Mouse (Mus musculus) embryonic facial prominence, embryonic 13.5 days (tissue): Measurements from ENCODE around the gene Hjurp. TPM values are rescaled to one million over a fixed set of nuclear protein-coding genes. Genes with fewer than 3 reads are reported as not detected.

Experiments used
- ATAC-seq: fragments of 200-750 bp; cut with Nextera tagmentation; 2 replicates; pipeline ENCODE4 v1.8.0; 2017; ENCODE audit warnings: low read depth; ENCODE audit not compliant: insufficient number of reproducible peaks, insufficient read depth, low FRiP score, low TSS enrichment
- H3K27ac ChIP-seq: fragments of 300-500 bp; sonication (generic); 2 replicates; pipeline ENCODE4 v1.5.1; 2015; ENCODE audit warnings: moderate library complexity, mild to moderate bottlenecking, inconsistent platforms
- H3K27me3 ChIP-seq: fragments of 300-500 bp; sonication (generic); 2 replicates; pipeline ENCODE4 v1.6.1; 2015; ENCODE audit warnings: mild to moderate bottlenecking, inconsistent platforms
- H3K36me3 ChIP-seq: fragments of 300-500 bp; sonication (generic); 2 replicates; pipeline ENCODE4 v1.6.1; 2015; ENCODE audit warnings: mild to moderate bottlenecking, inconsistent platforms
- H3K4me1 ChIP-seq: fragments of 300-500 bp; sonication (generic); 2 replicates; pipeline ENCODE4 v1.6.1; 2015; ENCODE audit warnings: inconsistent platforms
- H3K4me2 ChIP-seq: fragments of 300-500 bp; sonication (generic); 2 replicates; pipeline ENCODE4 v1.6.1; 2015; ENCODE audit warnings: moderate library complexity, mild to moderate bottlenecking, inconsistent platforms
- H3K4me3 ChIP-seq: fragments of 300-500 bp; sonication (generic); 2 replicates; pipeline ENCODE4 v1.5.1; 2015; ENCODE audit warnings: mild to moderate bottlenecking, inconsistent platforms
- H3K9ac ChIP-seq: fragments of 300-500 bp; sonication (generic); 2 replicates; pipeline ENCODE4 v1.6.1; 2015; ENCODE audit warnings: mild to moderate bottlenecking, inconsistent platforms
- H3K9me3 ChIP-seq: fragments of 300-500 bp; sonication (generic); 2 replicates; pipeline ENCODE4 v1.6.1; 2016; ENCODE audit warnings: inconsistent platforms
- WGBS: fragments of 180-500 bp; shearing (Covaris S2); methylation state at CpG from one replicate; pipeline ENCODE4 v1.1.7; 2015; ENCODE audit warnings: mixed read lengths; 5-methylcytosine and 5-hydroxymethylcytosine counted together
- polyA plus RNA-seq: library from polyadenylated mRNA; unstranded; fragments of >200 nt; fragmentation: Nextera tagmentation; extraction: Ambion mirVana; gene quantifications from 2 replicates; pipeline ENCODE4 v1.2.1, GENCODE M21; 2015

Gene Hjurp
- polyA plus RNA-seq, 1 experiment from 2014 or later, result 198 TPM

DNA sequence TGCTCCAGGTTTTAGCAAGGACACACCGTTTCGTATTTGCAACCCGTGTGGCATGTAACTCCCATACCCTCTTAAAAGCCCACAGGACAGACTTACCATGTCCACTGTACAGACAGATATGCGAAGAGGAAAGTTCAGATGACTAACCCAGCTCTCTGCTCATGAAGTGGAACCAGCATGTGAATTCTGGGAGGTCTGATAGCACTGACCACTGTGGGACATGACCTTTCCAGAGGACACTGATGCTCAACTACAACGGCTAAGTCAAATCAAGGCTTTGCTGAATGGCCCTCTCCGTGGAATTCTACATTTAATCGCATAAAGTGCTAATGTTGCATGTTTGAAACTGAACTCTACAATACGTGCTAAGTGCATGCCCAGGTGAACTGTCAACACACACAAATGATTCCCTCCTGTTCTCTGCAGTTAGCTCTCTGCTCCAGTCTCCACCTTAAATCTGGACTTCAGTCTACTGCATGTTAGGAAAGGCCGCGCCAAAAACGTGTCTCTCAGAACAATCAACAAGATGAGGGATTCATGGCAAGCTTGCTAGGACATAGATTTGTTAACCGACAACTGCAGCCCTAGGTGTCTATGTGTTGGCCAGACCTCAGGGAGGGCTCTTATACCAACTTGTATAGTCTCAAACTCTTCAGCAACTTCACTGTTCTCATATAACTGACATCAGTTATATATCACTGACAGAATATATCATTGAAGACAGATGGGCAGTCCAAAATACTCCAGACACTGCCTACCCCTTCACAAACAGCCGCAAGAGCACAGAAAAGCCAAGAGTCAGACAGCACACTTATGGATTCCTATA lies 1.5 kb downstream of the Hjurp start:
- peaks cover 23% of the 10 kb centered on the region for H3K4me1 ChIP-seq
- H3K27me3 ChIP-seq, result no peaks in the 10 kb centered on the region
- peak overlapping the region; percentile 58 for H3K4me2 ChIP-seq
- H3K36me3 ChIP-seq, result peaks cover 46% of the 10 kb centered on the region
- ATAC-seq, result no peak
- WGBS, result 64% methylated on average over 13 of the region's 13 CpGs
- peak overlapping the region; percentile 50 for H3K4me3 ChIP-seq
- peak overlapping the region; percentile 79 for H3K9ac ChIP-seq
- H3K27ac ChIP-seq, result 0 out of 2 replicates have a peak overlapping the region, but pooled peaks have one; percentile 84
- no peaks in the 10 kb centered on the region for H3K9me3 ChIP-seq

DNA sequence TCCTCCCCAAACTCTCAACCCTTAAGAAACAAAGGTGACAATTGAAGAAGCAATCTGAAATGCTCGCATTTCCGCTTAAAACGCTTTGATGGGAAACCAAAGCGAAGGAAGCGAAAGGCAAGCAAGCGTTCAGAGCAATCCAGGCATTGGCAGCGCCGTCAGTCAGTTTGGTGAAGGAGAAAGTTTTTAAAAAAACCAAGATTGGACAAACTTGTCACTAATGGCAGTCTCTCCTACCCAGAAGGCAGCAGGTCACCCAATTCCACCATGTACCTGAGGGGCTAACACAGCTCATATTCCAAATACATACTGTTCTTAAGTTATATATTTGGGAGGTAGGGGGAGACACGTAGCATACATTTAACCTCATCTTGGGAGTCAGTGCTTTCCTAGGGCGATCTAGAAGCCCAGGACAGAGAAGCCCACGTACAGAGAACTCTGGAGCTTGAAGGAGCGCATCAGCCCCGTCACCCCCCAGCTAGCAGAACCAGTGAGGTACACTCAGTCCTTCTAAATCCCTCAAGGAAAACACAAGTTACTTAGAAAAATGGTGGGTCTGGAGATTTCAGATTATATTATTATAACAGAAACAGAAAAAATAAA lies 2.3 kb downstream of the Hjurp start:
- Histone ChIP-seq H3K9ac (peak overlapping the region; percentile 0; the same call in 1 of the 2 replicates), H3K4me2 (peak overlapping the region; percentile 58; the same call in 1 of the 2 replicates)
- WGBS, result 68% methylated on average over 13 of the region's 13 CpGs

GRCm38 (mm10) chr1:88274371-88275077 lies 2.9 kb downstream of the Hjurp start:
- H3K9me3 ChIP-seq, result no peaks in the 10 kb centered on the region
- H3K36me3 ChIP-seq, result peaks cover 53% of the 10 kb centered on the region
- peak overlapping the region; percentile 0; the same call in 1 of the 2 replicates for H3K9ac ChIP-seq
- no peak overlapping the region for H3K27ac ChIP-seq
- no peak for ATAC-seq
- no peaks in the 10 kb centered on the region for H3K27me3 ChIP-seq
- peaks cover 23% of the 10 kb centered on the region for H3K4me1 ChIP-seq
- no peak overlapping the region for H3K4me2 ChIP-seq
- 74% methylated on average over 11 of the region's 11 CpGs for WGBS
- no peak overlapping the region for H3K4me3 ChIP-seq

More for the DNA sequence above, 2.3 kb downstream of the Hjurp start:
- Histone ChIP-seq H3K9me3 (no peaks in the 10 kb centered on the region), H3K4me3 (no peak overlapping the region), H3K4me1 (peaks cover 23% of the 10 kb centered on the region), H3K27ac (no peak overlapping the region), H3K36me3 (peaks cover 46% of the 10 kb centered on the region), H3K27me3 (no peaks in the 10 kb centered on the region)
- ATAC-seq, result no peak

GRCm38 (mm10) chr1:88273832-88274231 lies 3.6 kb downstream of the Hjurp start:
- WGBS, result 84% methylated on average over 4 of the region's 4 CpGs
- Histone ChIP-seq H3K9ac (no peak overlapping the region), H3K4me1 (peaks cover 23% of the 10 kb centered on the region), H3K36me3 (peaks cover 60% of the 10 kb centered on the region), H3K27ac (no peak overlapping the region), H3K4me3 (no peak overlapping the region), H3K4me2 (no peak overlapping the region), H3K9me3 (no peaks in the 10 kb centered on the region), H3K27me3 (no peaks in the 10 kb centered on the region)
- ATAC-seq, result no peak

GRCm38 (mm10) chr1:88273326-88273725 lies 4.1 kb downstream of the Hjurp start:
- no peak overlapping the region for H3K27ac ChIP-seq
- no peak overlapping the region for H3K4me3 ChIP-seq
- ATAC-seq, result no peak
- H3K4me2 ChIP-seq, result no peak overlapping the region
- H3K9me3 ChIP-seq, result no peaks in the 10 kb centered on the region
- peaks cover 65% of the 10 kb centered on the region for H3K36me3 ChIP-seq
- H3K4me1 ChIP-seq, result peaks cover 23% of the 10 kb centered on the region
- no peak overlapping the region for H3K9ac ChIP-seq
- 97% methylated on average over 3 of the region's 3 CpGs for WGBS
- H3K27me3 ChIP-seq, result no peaks in the 10 kb centered on the region

DNA sequence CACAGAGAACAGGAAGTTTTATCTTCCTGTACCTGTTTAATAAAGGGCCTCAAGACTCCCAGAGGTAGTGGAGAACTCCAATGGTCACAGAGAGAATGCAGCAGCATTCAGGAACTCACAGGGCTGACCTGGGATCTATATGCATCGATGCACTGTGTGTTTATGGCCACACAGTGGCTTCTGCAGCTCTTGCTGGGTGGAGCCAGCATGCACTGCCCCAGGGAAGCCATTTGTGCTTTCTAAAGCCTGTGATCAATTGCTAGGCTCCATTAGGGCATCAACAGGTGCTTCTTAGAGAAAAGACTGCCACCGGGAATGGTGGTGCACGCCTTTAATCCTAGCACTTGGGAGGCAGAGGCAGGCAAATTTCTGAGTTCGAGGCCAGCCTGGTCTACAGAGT lies 4.6 kb downstream of the Hjurp start:
- Histone ChIP-seq H3K9ac (no peak overlapping the region), H3K4me3 (no peak overlapping the region), H3K4me2 (no peak overlapping the region), H3K27me3 (no peaks in the 10 kb centered on the region), H3K9me3 (no peaks in the 10 kb centered on the region), H3K4me1 (peaks cover 19% of the 10 kb centered on the region), H3K36me3 (peaks cover 70% of the 10 kb centered on the region), H3K27ac (no peak overlapping the region)
- ATAC-seq, result no peak
- 61% methylated on average over 4 of the region's 4 CpGs for WGBS

- 0 out of 2 replicates have a peak, but pooled peaks cover 4% of the 10 kb centered on the region for H3K9me3 ChIP-seq
- no peak overlapping the region for H3K4me3 ChIP-seq
- H3K9ac ChIP-seq, result no peak overlapping the region
- no peak overlapping the region for H3K27ac ChIP-seq
- ATAC-seq, result no peak
- H3K36me3 ChIP-seq, result peaks cover 88% of the 10 kb centered on the region
- H3K4me2 ChIP-seq, result no peak overlapping the region
- no peaks in the 10 kb centered on the region for H3K27me3 ChIP-seq
- no peaks in the 10 kb centered on the region for H3K4me1 ChIP-seq
- WGBS, result 88% methylated on average over 12 of the region's 12 CpGs
Measured at GRCm38 (mm10) chr1:88269539-88270309, 7.7 kb downstream of the Hjurp start.

- ATAC-seq, result no peak
- Histone ChIP-seq H3K27ac (no peak overlapping the region), H3K9ac (no peak overlapping the region), H3K9me3 (0 out of 2 replicates have a peak, but pooled peaks cover 4% of the 10 kb centered on the region), H3K36me3 (peaks cover 89% of the 10 kb centered on the region), H3K4me2 (no peak overlapping the region), H3K4me1 (no peaks in the 10 kb centered on the region), H3K4me3 (no peak overlapping the region), H3K27me3 (no peaks in the 10 kb centered on the region)
- 85% methylated on average over 6 of the region's 6 CpGs for WGBS
Measured at GRCm38 (mm10) chr1:88268070-88268469, 9.4 kb downstream of the Hjurp start.

- Histone ChIP-seq H3K9ac (no peak overlapping the region), H3K36me3 (peaks cover 89% of the 10 kb centered on the region), H3K4me3 (no peak overlapping the region), H3K27me3 (no peaks in the 10 kb centered on the region), H3K9me3 (0 out of 2 replicates have a peak, but pooled peaks cover 4% of the 10 kb centered on the region), H3K27ac (no peak overlapping the region), H3K4me2 (no peak overlapping the region), H3K4me1 (no peaks in the 10 kb centered on the region)
- no peak for ATAC-seq
- 95% methylated on average over 6 of the region's 6 CpGs for WGBS
Measured at GRCm38 (mm10) chr1:88267489-88267888, 9.9 kb downstream of the Hjurp start.

DNA sequence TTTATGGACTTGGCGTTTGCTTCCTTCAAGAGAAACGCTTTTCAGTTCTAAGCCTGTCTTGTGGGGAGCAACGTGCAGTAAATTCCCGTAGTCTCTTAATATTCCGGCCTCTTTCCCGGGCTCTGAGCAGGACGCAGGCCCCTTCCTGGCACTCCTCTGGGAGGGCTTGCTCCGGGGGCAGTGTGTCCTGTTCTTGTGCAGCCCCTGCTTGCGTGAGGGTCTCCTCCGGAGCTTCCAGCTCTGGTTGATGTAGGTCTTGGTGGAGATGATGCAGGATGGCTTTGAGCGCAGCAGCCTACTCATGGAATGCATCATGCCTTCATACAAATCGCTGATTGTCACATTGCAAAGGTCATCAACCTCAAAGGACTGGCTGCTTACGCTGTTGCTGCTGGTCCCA lies 11.3 kb downstream of the Hjurp start:
- H3K36me3 ChIP-seq, result peaks cover 91% of the 10 kb centered on the region
- no peak for ATAC-seq
- no peak overlapping the region for H3K27ac ChIP-seq
- no peak overlapping the region for H3K4me2 ChIP-seq
- H3K9ac ChIP-seq, result no peak overlapping the region
- no peak overlapping the region for H3K4me3 ChIP-seq
- 0 out of 2 replicates have a peak, but pooled peaks cover 4% of the 10 kb centered on the region for H3K9me3 ChIP-seq
- no peaks in the 10 kb centered on the region for H3K4me1 ChIP-seq
- 89% methylated on average over 13 of the region's 13 CpGs for whole genome bisulfite sequencing
- no peaks in the 10 kb centered on the region for H3K27me3 ChIP-seq

DNA sequence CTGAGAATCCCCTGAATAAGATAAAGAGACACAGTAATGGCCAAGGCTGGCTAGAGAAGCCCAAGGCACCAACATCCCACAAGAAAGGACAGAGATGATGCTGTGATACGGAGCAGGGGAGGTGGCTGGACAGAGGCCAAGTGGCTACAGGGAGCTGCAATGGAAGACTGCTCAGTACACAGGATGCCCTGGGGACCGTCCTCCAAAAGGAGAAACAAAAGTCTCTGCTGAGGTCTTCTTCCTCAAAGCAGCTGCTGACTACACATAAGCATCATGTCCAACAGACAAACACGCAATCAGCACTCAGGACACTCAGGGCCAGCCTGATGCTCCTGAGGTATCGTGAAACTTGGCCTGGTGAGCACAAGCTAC lies 12.6 kb downstream of the Hjurp start:
- H3K9me3 ChIP-seq, result 0 out of 2 replicates have a peak, but pooled peaks cover 4% of the 10 kb centered on the region
- WGBS, result 78% methylated on average over 4 of the region's 4 CpGs

More for the DNA sequence above, 12.6 kb downstream of the Hjurp start:
- Histone ChIP-seq H3K4me2 (no peak overlapping the region), H3K27ac (no peak overlapping the region), H3K4me1 (no peaks in the 10 kb centered on the region), H3K27me3 (no peaks in the 10 kb centered on the region), H3K9ac (no peak overlapping the region), H3K4me3 (no peak overlapping the region), H3K36me3 (peaks cover 100% of the 10 kb centered on the region)
- ATAC-seq, result no peak
